Mouse (Mus musculus) olfactory bulb, adult 2 months (tissue): ENCODE data around the gene Egf. TPM values are rescaled to one million over a fixed set of nuclear protein-coding genes. Genes with fewer than 3 reads are reported as not detected.

Source experiments
- H3K27ac ChIP-seq: fragments of 200-500 bp; 2 replicates; pipeline ENCODE4 v1.5.1; 2012; ENCODE audit warnings: low read depth, low read length; ENCODE audit not compliant: insufficient read depth
- H3K4me1 ChIP-seq: fragments of 200-500 bp; 2 replicates; pipeline ENCODE4 v1.6.1; 2012; ENCODE audit warnings: low read length; ENCODE audit not compliant: control insufficient read depth, insufficient read depth
- H3K4me3 ChIP-seq: fragments of 200-500 bp; 2 replicates; pipeline ENCODE4 v1.5.1; 2012; ENCODE audit warnings: mild to moderate bottlenecking, low read depth, low read length, moderate library complexity; ENCODE audit not compliant: insufficient read depth
- CTCF ChIP-seq: fragments of 200-500 bp; IDR thresholded peaks from 2 replicates; pipeline ENCODE4 v1.5.1; 2012; ENCODE audit warnings: low read depth, mild to moderate bottlenecking, low read length, moderate library complexity; ENCODE audit not compliant: insufficient read depth
- POLR2A ChIP-seq: fragments of 200-500 bp; IDR thresholded peaks from 2 replicates; pipeline ENCODE4 v1.6.1; 2012; ENCODE audit warnings: mild to moderate bottlenecking, low read depth, low read length, moderate library complexity; ENCODE audit not compliant: insufficient read depth
- WGBS: fragments of 180-500 bp; shearing (Covaris S2); methylation state at CpG from one replicate; pipeline ENCODE4 v1.1.7; 2018; 5-methylcytosine and 5-hydroxymethylcytosine counted together
- polyA plus RNA-seq: library from polyadenylated mRNA; stranded (reverse); fragments of >200 nt; gene quantifications from 2 replicates; pipeline ENCODE4 v1.2.4, GENCODE M21; 2012; ENCODE audit warnings: low replicate concordance; ENCODE audit not compliant: missing spikeins, insufficient read depth, insufficient read length

Egf gene
- polyA plus RNA-seq, 1 experiment = not detected

DNA sequence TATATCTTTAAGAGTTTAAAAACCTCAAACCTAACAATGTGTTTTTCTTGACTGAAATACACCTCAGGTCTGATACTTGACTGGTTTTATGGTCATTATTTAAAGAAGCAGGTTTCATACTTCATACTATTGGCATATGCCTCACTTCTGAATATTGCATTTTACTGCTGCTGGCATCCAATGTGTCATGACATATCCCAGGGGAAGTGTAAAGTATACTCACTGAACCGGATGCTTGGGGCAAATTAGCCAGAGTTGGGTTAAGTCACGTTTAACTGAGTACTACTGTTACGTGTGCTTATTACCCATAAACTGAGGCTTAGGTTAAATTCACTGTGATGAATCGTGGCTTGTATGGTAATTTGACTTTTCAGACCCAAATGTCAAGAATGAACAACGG is 29.5 kb downstream of the Egf start:
- 64% methylated on average over 5 of the region's 5 CpGs for WGBS
- H3K4me1 ChIP-seq = no peaks in the 10 kb centered on the region
- TF ChIP-seq CTCF = no peak
- no peak for TF ChIP-seq POLR2A
- H3K27ac ChIP-seq = no peak overlapping the region
- no peak overlapping the region for H3K4me3 ChIP-seq

DNA sequence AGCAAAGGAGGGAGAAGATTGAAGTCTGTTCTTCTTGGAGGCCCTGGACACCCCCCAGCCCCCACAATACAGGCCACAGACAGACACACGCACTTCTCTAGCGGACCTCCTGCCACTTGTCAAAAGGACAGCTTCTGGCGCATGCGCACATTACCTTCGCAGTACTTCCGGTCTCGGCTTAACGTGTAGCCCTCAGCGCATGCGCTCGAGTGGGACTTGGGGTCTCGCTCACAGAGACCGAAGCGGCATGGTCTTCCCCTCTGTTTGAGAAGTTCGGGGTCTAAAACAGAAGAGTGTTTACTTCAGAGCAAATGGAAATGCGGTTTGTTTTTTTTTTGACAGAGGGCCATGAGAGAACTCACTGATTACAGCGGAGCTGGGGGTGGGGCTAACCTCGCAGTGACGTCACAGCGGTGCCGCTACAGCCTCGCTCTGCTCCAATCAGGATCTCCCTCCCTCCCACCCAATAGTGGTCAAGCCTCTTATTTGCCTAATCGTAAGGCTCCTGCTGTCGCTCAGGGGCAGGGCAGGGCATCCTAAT is 30.1 kb downstream of the Egf start:
- H3K4me3 ChIP-seq = peak overlapping the region; percentile 79
- H3K27ac ChIP-seq = peak overlapping the region; percentile 95
- H3K4me1 ChIP-seq = no peaks in the 10 kb centered on the region
- 3% methylated on average over 24 of the region's 24 CpGs for WGBS
- TF ChIP-seq POLR2A = peak; percentile 59
- no peak for TF ChIP-seq CTCF

DNA sequence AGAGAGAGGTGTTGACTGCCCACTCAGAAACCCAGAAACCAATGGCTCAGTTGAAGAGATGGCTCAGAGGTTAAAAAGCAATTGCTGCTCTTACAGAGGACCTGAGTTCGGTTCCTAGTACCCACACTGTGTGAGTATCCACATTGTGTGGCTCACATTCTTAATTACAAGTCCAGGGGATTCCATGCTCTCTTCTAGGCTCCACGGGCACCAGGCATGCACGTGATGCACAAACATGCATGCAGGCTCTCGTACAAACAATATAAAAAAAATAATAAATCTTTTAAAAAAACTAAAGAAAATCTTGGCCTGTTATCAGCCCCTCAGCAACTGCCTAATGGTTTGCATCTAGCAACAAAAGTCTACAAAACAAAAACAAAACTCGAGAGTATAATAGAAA is 30.6 kb downstream of the Egf start:
- TF ChIP-seq CTCF (no peak), POLR2A (no peak)
- no peaks in the 10 kb centered on the region for H3K4me1 ChIP-seq
- H3K27ac ChIP-seq = no peak overlapping the region; the same call in 1 of the 2 replicates
- WGBS = 33% methylated on average over 5 of the region's 5 CpGs
- H3K4me3 ChIP-seq = peak overlapping the region; percentile 79

DNA sequence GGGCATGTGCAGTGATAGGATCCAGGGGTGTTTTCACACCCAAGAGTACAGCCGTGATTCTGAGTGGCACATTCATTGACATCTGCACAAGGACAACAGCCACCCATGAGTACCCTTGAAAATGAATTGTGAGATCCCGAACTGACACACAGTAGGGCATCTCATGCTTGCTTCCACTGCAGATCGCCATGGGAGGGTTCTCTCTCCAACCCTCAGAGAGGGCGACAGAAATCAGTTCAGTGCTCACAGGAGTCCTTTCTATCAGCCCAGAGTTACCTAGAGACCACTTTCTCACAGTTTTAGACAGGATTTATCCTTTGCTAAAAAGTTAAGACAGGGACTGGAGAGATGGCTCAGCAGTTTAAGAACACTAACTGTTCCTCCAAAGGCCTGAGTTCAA is 31.8 kb downstream of the Egf start:
- 63% methylated on average over 4 of the region's 4 CpGs for WGBS
- no peak overlapping the region for H3K4me3 ChIP-seq
- H3K4me1 ChIP-seq = no peaks in the 10 kb centered on the region
- H3K27ac ChIP-seq = no peak overlapping the region
- TF ChIP-seq POLR2A = no peak
- no peak for TF ChIP-seq CTCF

DNA sequence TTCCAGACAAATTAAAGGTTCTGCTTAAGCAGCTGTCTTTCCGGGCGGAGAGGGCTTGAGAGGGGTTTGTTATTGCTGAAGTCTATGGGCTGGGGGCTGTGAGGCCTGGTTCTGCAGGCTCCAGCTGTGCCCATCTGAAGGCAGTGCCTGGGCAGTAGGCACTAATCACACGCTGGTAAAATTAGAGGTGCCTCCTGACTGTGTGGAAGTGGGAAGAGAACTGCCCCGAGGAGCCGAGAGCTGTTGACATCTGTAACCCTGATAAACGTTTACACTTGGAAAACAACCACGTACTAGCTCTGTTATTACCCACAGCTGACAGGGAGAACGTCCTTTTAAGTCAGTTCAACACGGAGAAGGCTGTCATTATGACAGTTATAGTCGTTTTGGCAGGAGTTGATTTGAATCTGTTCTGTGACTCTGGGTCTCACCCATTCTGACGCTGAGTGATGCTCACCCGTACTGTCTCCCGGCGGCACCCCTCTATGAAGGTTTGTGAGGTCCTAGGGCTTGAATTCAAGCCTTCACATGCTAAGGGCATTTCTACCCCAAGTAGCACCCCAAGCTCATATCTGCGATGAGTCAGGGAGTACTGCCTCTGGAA is 40.5 kb downstream of the Egf start:
- no peak overlapping the region for H3K4me3 ChIP-seq
- H3K27ac ChIP-seq = no peak overlapping the region
- TF ChIP-seq POLR2A (no peak), CTCF (no peak)
- H3K4me1 ChIP-seq = peaks cover 7% of the 10 kb centered on the region; the same call in 1 of the 2 replicates
- WGBS = 41% methylated on average over 15 of the region's 15 CpGs

DNA sequence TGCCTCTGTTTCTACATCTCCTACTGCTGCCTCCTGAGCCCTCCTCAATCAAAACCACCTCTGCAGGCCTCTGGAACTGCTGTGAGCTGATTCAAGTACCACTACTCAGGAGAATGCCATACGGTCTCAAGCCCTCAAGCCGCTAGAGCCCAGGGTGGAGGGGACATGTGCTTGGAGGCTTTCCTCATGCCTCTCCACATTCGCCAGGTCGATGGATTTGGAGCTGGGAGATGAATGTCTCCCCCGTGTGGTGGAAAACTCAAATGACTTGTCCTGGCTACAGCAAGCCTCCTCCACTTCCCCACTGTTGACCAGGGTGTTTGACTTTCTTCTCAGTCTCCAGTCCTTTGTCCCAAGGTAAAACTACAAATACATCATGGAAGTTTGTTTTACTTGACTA is 47.0 kb downstream of the Egf start:
- no peak for TF ChIP-seq POLR2A
- TF ChIP-seq CTCF = no peak
- Histone ChIP-seq H3K4me1 (no peaks in the 10 kb centered on the region), H3K27ac (no peak overlapping the region), H3K4me3 (no peak overlapping the region)
- WGBS = 27% methylated on average over 5 of the region's 5 CpGs

DNA sequence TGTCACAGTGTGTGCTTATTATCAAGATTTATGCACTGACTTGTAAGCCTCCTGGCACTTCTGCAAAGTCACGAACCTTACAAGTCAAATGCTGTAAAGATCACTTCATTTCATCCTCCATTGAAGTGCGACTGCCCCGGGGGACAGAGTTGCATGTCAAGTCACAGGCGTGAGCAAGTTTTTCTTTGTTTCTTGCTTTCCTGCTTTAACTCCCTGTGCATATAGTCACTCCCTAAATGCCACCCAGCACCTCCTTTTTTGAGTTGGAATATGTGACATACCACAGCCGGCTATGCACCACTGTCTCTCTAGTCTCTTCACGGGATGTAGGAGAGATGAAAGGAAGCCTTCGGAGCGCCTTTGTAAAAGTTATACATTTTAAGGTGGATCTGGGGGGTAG is 56.2 kb downstream of the Egf start:
- Histone ChIP-seq H3K4me3 (no peak overlapping the region), H3K4me1 (no peaks in the 10 kb centered on the region; the same call in 1 of the 2 replicates), H3K27ac (no peak overlapping the region)
- TF ChIP-seq CTCF (no peak), POLR2A (no peak)
- 95% methylated on average over 8 of the region's 8 CpGs for whole genome bisulfite sequencing

DNA sequence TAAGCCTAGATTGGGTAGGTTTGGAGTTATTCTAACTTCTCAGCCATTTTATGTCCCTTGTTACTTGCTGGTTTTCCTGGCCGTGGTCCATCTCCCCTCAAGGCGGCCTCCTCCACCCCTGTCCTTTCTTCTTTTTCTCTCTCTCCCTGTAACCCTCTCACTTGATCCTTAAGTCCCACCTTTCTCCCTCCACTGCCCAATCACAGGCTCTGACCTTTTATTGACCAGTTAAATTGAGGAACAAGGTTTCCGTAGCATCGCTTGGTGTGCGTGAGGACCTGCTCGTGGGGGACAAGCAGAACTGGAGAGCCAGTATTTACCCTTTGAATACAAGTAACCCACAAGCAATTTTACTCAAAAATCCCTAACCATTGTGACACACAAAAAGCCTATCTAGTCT is 56.8 kb downstream of the Egf start:
- Histone ChIP-seq H3K27ac (no peak overlapping the region), H3K4me3 (no peak overlapping the region), H3K4me1 (no peaks in the 10 kb centered on the region; the same call in 1 of the 2 replicates)
- 91% methylated on average over 6 of the region's 6 CpGs for WGBS
- TF ChIP-seq CTCF (no peak), POLR2A (no peak)

DNA sequence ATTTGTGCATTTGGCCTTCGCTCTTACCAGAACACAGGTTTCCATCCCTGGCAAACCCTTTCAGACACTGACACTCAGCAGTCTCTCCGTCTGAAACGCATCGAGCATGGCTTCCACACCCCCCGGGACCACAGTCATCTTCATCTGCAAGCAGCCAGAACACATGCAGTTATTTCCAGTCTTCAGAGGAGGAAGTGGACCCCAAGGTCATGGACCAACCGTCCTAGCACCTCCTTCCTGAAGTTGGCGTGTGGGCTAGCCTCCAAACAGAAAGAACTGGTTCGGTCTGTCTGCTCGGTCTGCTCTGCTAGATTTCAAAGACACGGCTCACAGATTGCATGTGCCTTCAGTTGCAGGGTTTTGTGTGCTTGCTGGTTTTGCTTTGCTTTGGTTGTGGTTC is 57.4 kb downstream of the Egf start:
- WGBS = 87% methylated on average over 10 of the region's 10 CpGs

DNA sequence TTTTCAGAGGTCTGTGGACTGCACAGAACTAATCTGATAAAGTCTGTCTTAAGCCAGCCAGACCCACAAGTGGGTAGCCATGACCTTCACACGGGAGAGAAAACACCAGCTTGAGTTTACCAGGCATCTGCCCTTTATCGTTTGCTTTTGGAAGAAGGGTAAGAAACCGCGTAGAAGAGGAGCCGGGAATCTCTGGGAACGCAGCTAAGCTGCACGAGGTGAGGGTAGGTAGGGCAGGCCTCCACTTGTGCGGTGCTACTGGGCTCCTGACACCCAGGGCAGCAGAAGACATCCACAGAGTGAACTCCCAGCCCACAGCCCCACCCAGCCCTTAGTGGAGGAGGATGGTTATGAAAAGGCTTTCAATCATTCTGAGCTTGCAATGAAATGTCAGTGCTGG is 59.2 kb downstream of the Egf start:
- Histone ChIP-seq H3K4me3 (no peak overlapping the region), H3K27ac (no peak overlapping the region), H3K4me1 (no peaks in the 10 kb centered on the region; the same call in 1 of the 2 replicates)
- TF ChIP-seq POLR2A (no peak), CTCF (no peak)
- WGBS = 92% methylated on average over 8 of the region's 8 CpGs

More for the DNA sequence above, 57.4 kb downstream of the Egf start:
- Histone ChIP-seq H3K27ac (no peak overlapping the region), H3K4me3 (no peak overlapping the region), H3K4me1 (no peaks in the 10 kb centered on the region; the same call in 1 of the 2 replicates)
- no peak for TF ChIP-seq CTCF
- no peak for TF ChIP-seq POLR2A
